Mouse (Mus musculus) layer of hippocampus, adult 9-11 months (tissue): ENCODE measurements around the gene Hdac4.

Experiments
- DNase-seq: peaks from one replicate; pipeline ENCODE4 v3.0.0; 2022

The Hdac4 gene

GRCm38 (mm10) chr1:92098456-92098855 is 97.0 kb downstream of the Hdac4 start:
- DNase-seq: no peak

- DNase-seq: no peak
Observed at GRCm38 (mm10) chr1:92096991-92097525, 98.4 kb downstream of the Hdac4 start.

GRCm38 (mm10) chr1:92092286-92092685 is 103.2 kb downstream of the Hdac4 start:
- DNase-seq: no peak

GRCm38 (mm10) chr1:92087821-92088220 is 107.7 kb downstream of the Hdac4 start:
- no peak for DNase-seq

GRCm38 (mm10) chr1:92087343-92087742 is 108.2 kb downstream of the Hdac4 start:
- DNase-seq: no peak

GRCm38 (mm10) chr1:92086841-92087240 is 108.7 kb downstream of the Hdac4 start:
- DNase-seq: no peak

GRCm38 (mm10) chr1:92086277-92086813 is 109.2 kb downstream of the Hdac4 start:
- DNase-seq: no peak

- DNase-seq: no peak
Observed at GRCm38 (mm10) chr1:92084738-92085137, 110.8 kb downstream of the Hdac4 start.

GRCm38 (mm10) chr1:92084004-92084403 is 111.5 kb downstream of the Hdac4 start:
- DNase-seq: no peak

GRCm38 (mm10) chr1:92082837-92083541 is 112.5 kb downstream of the Hdac4 start:
- no peak for DNase-seq

GRCm38 (mm10) chr1:92082156-92082836 is 113.2 kb downstream of the Hdac4 start:
- no peak for DNase-seq

- DNase-seq: no peak
Observed at GRCm38 (mm10) chr1:92079982-92080537, 115.4 kb downstream of the Hdac4 start.

- DNase-seq: no peak
Observed at GRCm38 (mm10) chr1:92075312-92075711, 120.2 kb downstream of the Hdac4 start.

- no peak for DNase-seq
Observed at GRCm38 (mm10) chr1:92074655-92075054, 120.8 kb downstream of the Hdac4 start.

- no peak for DNase-seq
Observed at GRCm38 (mm10) chr1:92069932-92070677, 125.4 kb downstream of the Hdac4 start.

GRCm38 (mm10) chr1:92069464-92069863 is 126.0 kb downstream of the Hdac4 start:
- no peak for DNase-seq

- no peak for DNase-seq
Observed at GRCm38 (mm10) chr1:92064307-92064706, 131.2 kb downstream of the Hdac4 start.

- no peak for DNase-seq
Observed at GRCm38 (mm10) chr1:92063271-92063670, 132.2 kb downstream of the Hdac4 start.

GRCm38 (mm10) chr1:92061198-92062073 is 134.1 kb downstream of the Hdac4 start:
- DNase-seq: no peak

GRCm38 (mm10) chr1:92060532-92061064 is 134.9 kb downstream of the Hdac4 start:
- DNase-seq: no peak

GRCm38 (mm10) chr1:92059571-92059970 is 135.9 kb downstream of the Hdac4 start:
- DNase-seq: no peak
